Mouse (Mus musculus): ENCODE data around the gene Ssna1. TPM values are rescaled to one million over a fixed set of nuclear protein-coding genes. Genes with fewer than 3 reads are reported as not detected.

The Ssna1 gene
- total and polyA plus RNA-seq, 3 experiments = 51.4 to 80.6 (median 72.9) TPM

DNA sequence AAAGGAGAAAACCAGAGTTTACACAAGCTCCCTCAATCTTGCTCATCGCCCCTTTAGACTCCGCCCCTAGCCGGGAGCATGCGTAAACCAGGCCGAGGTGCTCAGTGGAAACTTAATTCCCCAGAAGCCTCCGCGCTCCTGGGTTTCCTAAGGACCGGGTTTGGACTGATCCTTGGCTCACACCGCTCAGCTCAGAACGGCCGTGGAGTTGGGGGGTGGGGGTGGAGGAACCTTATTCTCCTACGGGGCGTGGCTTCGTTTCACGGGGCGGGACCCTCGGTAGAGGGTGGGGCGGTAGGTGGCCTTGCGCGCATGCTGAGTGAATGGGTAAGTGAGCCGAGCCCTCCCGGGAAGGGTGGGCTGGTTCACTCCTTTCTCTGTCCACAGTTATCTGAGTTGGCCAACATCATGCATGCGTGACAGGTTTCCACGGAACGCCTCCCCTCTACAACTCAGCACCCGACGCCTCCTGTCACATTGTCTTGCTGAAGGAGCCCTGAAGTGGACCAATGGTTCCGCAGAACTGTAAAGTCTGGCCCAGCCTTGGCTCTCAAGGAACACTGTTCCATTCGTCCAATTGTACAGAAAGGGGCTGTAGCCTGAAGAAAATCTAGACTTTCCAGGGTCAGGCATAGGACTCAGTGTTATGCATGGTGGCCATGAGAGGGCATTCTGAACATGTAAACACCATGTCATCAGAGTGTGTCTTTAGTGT lies 31.4 kb downstream of the Ssna1 start:
- Histone ChIP-seq H3K36me3 (replicated peaks in 1 of 2; ENCODE audit: control insufficient read depth in 1 of 2, insufficient read depth in 1 of 2, low read length in 1 of 2) (peaks cover 11 to 25% of the 10 kb centered on the region in 2 experiments), H3K4me1 (ENCODE audit: control insufficient read depth in 1 of 2, insufficient read depth in 2 of 2) (peaks cover 12 to 16% of the 10 kb centered on the region in 2 experiments), H3K27ac (ENCODE audit: insufficient read depth, low read depth) (no peak overlapping the region), H3K27me3 (replicated peaks) (peaks cover 50% of the 10 kb centered on the region), H3K9ac (ENCODE audit: insufficient read depth, low read depth) (peak overlapping the region; percentile 3; the same call in 1 of the 2 replicates), H3K9me3 (replicated peaks; ENCODE audit: low read length) (no peaks in the 10 kb centered on the region), H3K4me2 (ENCODE audit: insufficient read depth, low read depth, poor library complexity, severe bottlenecking) (peak overlapping the region; percentile 89), H3K4me3 (replicated peaks in 1 of 3; ENCODE audit: low read depth in 2 of 3, low read length in 2 of 3, poor library complexity in 1 of 3) (peak overlapping the region; percentile 29 to 49 (median 44)), H3K79me2 (replicated peaks; ENCODE audit: control insufficient read depth, extremely low read depth, insufficient read depth, poor library complexity, severe bottlenecking) (no peaks in the 10 kb centered on the region)
- in situ Hi-C loops (cut with MboI; ENCODE audit: low pct_ligation_motif_present, low pct_unique_long_range_greater_than_20kb, low sequenced_read_pairs) = no loop called here
- dilution Hi-C loops (cut with MboI; ENCODE audit: extremely low pct_ligation_motif_present, extremely low pct_unique_long_range_greater_than_20kb, low sequenced_read_pairs) = no loop called here
- TF ChIP-seq NELFE (IDR thresholded peaks at IDR 0.05; ENCODE audit: low read depth, low read length) (0 out of 2 replicates have a peak, but pooled peaks have one; percentile 48), NRF1 (IDR thresholded peaks at IDR 0.05; ENCODE audit: low read depth, low read length) (peak; percentile 84), POLR2A (IDR thresholded peaks at IDR 0.05; ENCODE audit: low read depth, low read length) (peak; percentile 73), MAFK (IDR thresholded peaks at IDR 0.05; ENCODE audit: insufficient replicate concordance, low read length) (no peak), ETS1 (conservative IDR thresholded peaks at IDR 0.05; ENCODE audit: low read depth, low read length) (no peak), TCF12 (IDR thresholded peaks at IDR 0.05; ENCODE audit: low read depth, low read length) (0 out of 2 replicates have a peak, but pooled peaks have one; percentile 41), IRF4 (IDR thresholded peaks at IDR 0.05; ENCODE audit: low read depth, low read length) (no peak)
- DNase-seq (ENCODE audit: extremely low read depth) = peak; percentile 74

- Histone ChIP-seq H3K9me3 (replicated peaks; ENCODE audit: low read length) (no peaks in the 10 kb centered on the region), H3K4me2 (ENCODE audit: insufficient read depth, low read depth, poor library complexity, severe bottlenecking) (peak overlapping the region; percentile 89; the same call in 1 of the 2 replicates), H3K9ac (ENCODE audit: insufficient read depth, low read depth) (0 out of 2 replicates have a peak overlapping the region, but pooled peaks have one; percentile 3), H3K4me3 (replicated peaks in 1 of 3; ENCODE audit: low read depth in 2 of 3, low read length in 2 of 3, poor library complexity in 1 of 3) (peak overlapping the region in 2 of 3 experiments; percentile 13 to 49), H3K27me3 (replicated peaks) (peaks cover 56% of the 10 kb centered on the region), H3K36me3 (replicated peaks in 1 of 2; ENCODE audit: control insufficient read depth in 1 of 2, insufficient read depth in 1 of 2, low read length in 1 of 2) (peaks cover 5 to 19% of the 10 kb centered on the region in 2 experiments), H3K4me1 (ENCODE audit: control insufficient read depth in 1 of 2, insufficient read depth in 2 of 2) (peaks cover 12 to 16% of the 10 kb centered on the region in 2 experiments), H3K79me2 (replicated peaks; ENCODE audit: control insufficient read depth, extremely low read depth, insufficient read depth, poor library complexity, severe bottlenecking) (no peaks in the 10 kb centered on the region), H3K27ac (ENCODE audit: insufficient read depth, low read depth) (no peak overlapping the region)
- no peak for DNase-seq (ENCODE audit: extremely low read depth)
- in situ Hi-C loops (cut with MboI; ENCODE audit: low pct_ligation_motif_present, low pct_unique_long_range_greater_than_20kb, low sequenced_read_pairs) = no loop called here
- dilution Hi-C loops (cut with MboI; ENCODE audit: extremely low pct_ligation_motif_present, extremely low pct_unique_long_range_greater_than_20kb, low sequenced_read_pairs) = no loop called here
- TF ChIP-seq SMC3 (IDR thresholded peaks at IDR 0.05; ENCODE audit: low read depth, low read length) = no peak
- TF ChIP-seq CHD1 (IDR thresholded peaks at IDR 0.05; ENCODE audit: low read depth, low read length) = no peak
- no peak for TF ChIP-seq ZNF384 (IDR thresholded peaks at IDR 0.05; ENCODE audit: low read depth, low read length)
- no peak for TF ChIP-seq USF2 (conservative IDR thresholded peaks at IDR 0.05; ENCODE audit: low read depth, low read length)
- no peak for TF ChIP-seq ZKSCAN1 (IDR thresholded peaks at IDR 0.05; ENCODE audit: borderline replicate concordance, low read depth, low read length)
- no peak for TF ChIP-seq MAFK (IDR thresholded peaks at IDR 0.05; ENCODE audit: insufficient replicate concordance, low read length)
These were observed 31.9 kb downstream of the Ssna1 start for GRCm38 (mm10) chr2:25240310-25240709.

All from CH12.LX (cell line).